13 mouse cellular contexts compared by ENCODE assay signal in the genomic region with DNA sequence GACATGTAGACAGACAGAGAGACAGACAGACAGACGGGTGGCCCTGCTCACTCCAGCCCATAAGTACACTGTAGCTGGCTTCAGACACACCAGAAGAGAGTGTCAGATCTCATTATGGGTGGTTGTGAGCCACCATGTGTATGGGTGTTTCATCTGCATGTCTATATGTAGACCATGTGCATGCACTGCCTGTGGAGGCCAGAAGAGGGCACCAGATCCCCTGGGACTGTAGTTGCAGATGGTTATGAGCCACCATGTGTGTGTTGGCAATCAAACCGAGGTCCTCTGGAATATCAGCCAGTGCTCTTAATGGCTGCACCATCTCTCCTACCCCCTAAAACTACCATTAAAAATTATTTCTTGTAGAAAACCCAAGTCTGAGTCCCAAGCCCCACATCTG. TPM values are rescaled to one million over a fixed set of nuclear protein-coding genes. Genes with fewer than 3 reads are reported as not detected.
A peak's percentile ranks its signal among the peaks of the same experiment; 100 is the strongest.
DNase-seq lines count a peak whose midpoint lies in the region; ATAC-seq and TF ChIP-seq lines count a peak whose summit lies in the region.
"Had no signal": no experiment of that assay in that cellular context is flagged by ENCODE, and none has a peak within 500 bp of the region (broad histone marks: within the 10 kb centered on the region; RNA-seq: fewer than 3 reads in every experiment).

No protein-coding gene starts in this region.

- no peak for TF ChIP-seq POLR2A in heart, adult 2 months (IDR thresholded peaks at IDR 0.05; ENCODE audit: insufficient read depth, low read depth, low read length)
- no peak for TF ChIP-seq POLR2A in testis, adult 2 months (IDR thresholded peaks at IDR 0.05; ENCODE audit: control insufficient read depth, low read depth, low read length)

- peak; percentile 41 for TF ChIP-seq CTCF in heart, adult 2 months (IDR thresholded peaks at IDR 0.05)
- TF ChIP-seq CTCF in testis, adult 2 months (IDR thresholded peaks at IDR 0.05; ENCODE audit: control insufficient read depth, insufficient read depth, insufficient replicate concordance, low read depth, low read length): peak; percentile 74; the same call in 1 of the 2 replicates

- 77% methylated on average over 2 of the region's 2 CpGs for WGBS in heart, adult 2 months

- no peaks in the 10 kb centered on the region for H3K36me3 ChIP-seq in heart, adult 2 months (ENCODE audit: control insufficient read depth, insufficient read depth, low read length)
- no peaks in the 10 kb centered on the region for H3K36me3 ChIP-seq in testis, adult 2 months (ENCODE audit: control insufficient read depth, insufficient read depth, low read length)
- H3K36me3 ChIP-seq: limb, embryonic 12.5 days had no signal

- H3K4me1 ChIP-seq in heart, adult 2 months (ENCODE audit: control insufficient read depth, insufficient read depth, low read length): no peaks in the 10 kb centered on the region
- H3K4me1 ChIP-seq in testis, adult 2 months (ENCODE audit: control insufficient read depth, insufficient read depth, low read length): no peaks in the 10 kb centered on the region
- H3K4me1 ChIP-seq: limb, embryonic 12.5 days had no signal

- intact Hi-C loops in heart, adult 2 months (cut with DNase I): no loop called here
- intact Hi-C loops in heart, postnatal 10 days (cut with DNase I): no loop called here

- peak; percentile 31 for ATAC-seq in granulocyte monocyte progenitor cell, adult 5-6 weeks (replicated peaks; ENCODE audit: poor library complexity, severe bottlenecking)
- ATAC-seq in megakaryocyte-erythroid progenitor cell, adult 5-6 weeks (replicated peaks; ENCODE audit: low FRiP score, low TSS enrichment, poor library complexity, severe bottlenecking): no peak
- ATAC-seq in frontal cortex, adult (ENCODE audit: low TSS enrichment): no peak

- H3K4me3 ChIP-seq in heart, adult 2 months: no peak overlapping the region
- H3K4me3 ChIP-seq in testis, adult 2 months (ENCODE audit: control insufficient read depth, low read depth, low read length): no peak overlapping the region
- H3K4me3 ChIP-seq: limb, embryonic 12.5 days; myocyte had no signal

- H3K27ac ChIP-seq in heart, adult 2 months: no peak overlapping the region
- H3K27ac ChIP-seq in testis, adult 2 months (ENCODE audit: control insufficient read depth, insufficient read depth, low read depth, low read length): no peak overlapping the region
- H3K27ac ChIP-seq: limb, embryonic 12.5 days had no signal

- H3K79me2 ChIP-seq in heart, adult 2 months (replicated peaks; ENCODE audit: control insufficient read depth, insufficient read depth, low read length): no peaks in the 10 kb centered on the region

- no peak overlapping the region for H3K9ac ChIP-seq in heart, adult 2 months (ENCODE audit: low read depth, low read length)
- H3K9ac ChIP-seq: limb, embryonic 12.5 days had no signal

- TF ChIP-seq EP300 in heart, adult 2 months (IDR thresholded peaks at IDR 0.05; ENCODE audit: insufficient read depth, low read depth, low read length): no peak

- DNase-seq in heart, adult 2 months: no peak
- no peak for DNase-seq in heart, postnatal 10 days
- no peak for DNase-seq in testis, postnatal 14 days (ENCODE audit: low spot score)
- DNase-seq in right cerebral cortex, postnatal 10 days (ENCODE audit: low spot score in 2 of 2): no peak
- DNase-seq: cerebellum, adult 11 months; kidney, postnatal 10 days had no signal

- no peaks in the 10 kb centered on the region for H3K27me3 ChIP-seq in heart, adult 2 months (ENCODE audit: control insufficient read depth, insufficient read depth, low read length)
- H3K27me3 ChIP-seq in testis, adult 2 months (ENCODE audit: control insufficient read depth, insufficient read depth, low read length): no peaks in the 10 kb centered on the region
- H3K27me3 ChIP-seq: limb, embryonic 12.5 days had no signal

RNA-seq across cellular contexts. Expression of a gene that starts 11.8 kb away (rescaled TPM):
- total RNA-seq in heart, adult 2 months (2021): 1 to 10 TPM in 1 of 2 experiments, under 1 TPM in 1; 0.70 to 1.2 TPM
- 0.79 and 1.4 TPM in 2 replicates for polyA plus RNA-seq in heart, adult 2 months (2012; rRNA removed)
- not detected for total RNA-seq in heart, postnatal 10 days (2021)
- not detected in 2 replicates for polyA plus RNA-seq in testis, adult 2 months (2012; rRNA removed)
- total RNA-seq in granulocyte monocyte progenitor cell, adult 5-6 weeks (2014; fragmentation: Nextera tagmentation): 0.58 and 2.9 TPM in 2 replicates
- total RNA-seq in granulocyte monocyte progenitor cell, adult 5-6 weeks (2017): 3.1 and 3.5 TPM in 2 replicates
- 0.40 TPM in 1 of 2 replicates, not detected in the other for total RNA-seq in megakaryocyte-erythroid progenitor cell, adult 5-6 weeks (2014; fragmentation: Nextera tagmentation)
- total RNA-seq in megakaryocyte-erythroid progenitor cell, adult 5-6 weeks (2017): not detected in 2 replicates
- polyA plus RNA-seq: heart, embryonic 11.5 days had no signal

RNA-seq across cellular contexts. Expression of a gene that starts 30.6 kb away (rescaled TPM):
- total RNA-seq in heart, adult 2 months (2021): 1 to 10 TPM; 7.4 to 8.4 TPM
- 10.4 and 10.9 TPM in 2 replicates for polyA plus RNA-seq in heart, adult 2 months (2012; rRNA removed)
- total RNA-seq in heart, postnatal 10 days (2021): 1 to 10 TPM; 3.1 to 3.9 TPM
- 5.6 and 5.9 TPM in 2 replicates for polyA plus RNA-seq in testis, adult 2 months (2012; rRNA removed)
- total RNA-seq in granulocyte monocyte progenitor cell, adult 5-6 weeks (2014; fragmentation: Nextera tagmentation): 106 and 115 TPM in 2 replicates
- 106 and 143 TPM in 2 replicates for total RNA-seq in granulocyte monocyte progenitor cell, adult 5-6 weeks (2017)
- 4.5 and 6.0 TPM in 2 replicates for total RNA-seq in megakaryocyte-erythroid progenitor cell, adult 5-6 weeks (2014; fragmentation: Nextera tagmentation)
- total RNA-seq in megakaryocyte-erythroid progenitor cell, adult 5-6 weeks (2017): 3.8 TPM in 1 of 2 replicates, not detected in the other

RNA-seq across cellular contexts. Expression of a gene that starts 57.8 kb away (rescaled TPM):
- 10 to 100 TPM; 12.1 to 12.7 TPM for total RNA-seq in heart, adult 2 months (2021)
- 11.5 and 12.6 TPM in 2 replicates for polyA plus RNA-seq in heart, adult 2 months (2012; rRNA removed)
- 1 to 10 TPM; 7.4 to 8.9 TPM for total RNA-seq in heart, postnatal 10 days (2021)
- polyA plus RNA-seq in testis, adult 2 months (2012; rRNA removed): 30.9 and 52.1 TPM in 2 replicates
- total RNA-seq in granulocyte monocyte progenitor cell, adult 5-6 weeks (2014; fragmentation: Nextera tagmentation): 274 and 310 TPM in 2 replicates
- 498 and 520 TPM in 2 replicates for total RNA-seq in granulocyte monocyte progenitor cell, adult 5-6 weeks (2017)
- total RNA-seq in megakaryocyte-erythroid progenitor cell, adult 5-6 weeks (2014; fragmentation: Nextera tagmentation): 1.4 and 6.3 TPM in 2 replicates
- total RNA-seq in megakaryocyte-erythroid progenitor cell, adult 5-6 weeks (2017): 1.9 and 2.2 TPM in 2 replicates

Comparison
In these comparisons a context has a peak if more than half of its experiments do, and no peak if none do; other contexts are left out.
1. RNA of a gene that starts 30.6 kb away (total RNA-seq): 106 to 143 TPM in granulocyte monocyte progenitor cell, adult 5-6 weeks; 7.4 to 8.4 TPM in heart, adult 2 months, 3.8 to 6.0 TPM in megakaryocyte-erythroid progenitor cell, adult 5-6 weeks and 3.1 to 3.9 TPM in heart, postnatal 10 days; every median in the first group is over 10 times any median in the second.
2. RNA of a gene that starts 57.8 kb away (total RNA-seq): 274 to 520 TPM in granulocyte monocyte progenitor cell, adult 5-6 weeks; 12.1 to 12.7 TPM in heart, adult 2 months, 7.4 to 8.9 TPM in heart, postnatal 10 days and 1.4 to 6.3 TPM in megakaryocyte-erythroid progenitor cell, adult 5-6 weeks; every median in the first group is over 10 times any median in the second.